Mouse (Mus musculus) bone marrow macrophage, adult 2 months (primary cell): ENCODE data around the gene Khdc4.

ENCODE experiments used
- CTCF ChIP-seq: IDR thresholded peaks from 2 replicates; pipeline ENCODE4 v1.5.1; 2012; ENCODE audit warnings: low read depth, mild to moderate bottlenecking, low read length, moderate library complexity
- POLR2A ChIP-seq: IDR thresholded peaks from 2 replicates; pipeline ENCODE4 v1.6.1; 2012; ENCODE audit warnings: mild to moderate bottlenecking, low read depth, low read length, borderline replicate concordance

GRCm38 (mm10) chr3:88755541-88755940 is 69.9 kb downstream of the Khdc4 start:
- TF ChIP-seq CTCF = no peak
- TF ChIP-seq POLR2A = no peak
